Mouse (Mus musculus) lung, postnatal 14 days (tissue): ENCODE data around the gene Arhgef40.
"Not testable (repeated sequence)": the region's sequence is repeated elsewhere in the genome, so short reads cannot be mapped to it uniquely, and the experiment has no call there.

ENCODE experiments used
- DNase-seq: peaks from one replicate; pipeline ENCODE4 v3.0.0; 2021

The Arhgef40 gene

DNA sequence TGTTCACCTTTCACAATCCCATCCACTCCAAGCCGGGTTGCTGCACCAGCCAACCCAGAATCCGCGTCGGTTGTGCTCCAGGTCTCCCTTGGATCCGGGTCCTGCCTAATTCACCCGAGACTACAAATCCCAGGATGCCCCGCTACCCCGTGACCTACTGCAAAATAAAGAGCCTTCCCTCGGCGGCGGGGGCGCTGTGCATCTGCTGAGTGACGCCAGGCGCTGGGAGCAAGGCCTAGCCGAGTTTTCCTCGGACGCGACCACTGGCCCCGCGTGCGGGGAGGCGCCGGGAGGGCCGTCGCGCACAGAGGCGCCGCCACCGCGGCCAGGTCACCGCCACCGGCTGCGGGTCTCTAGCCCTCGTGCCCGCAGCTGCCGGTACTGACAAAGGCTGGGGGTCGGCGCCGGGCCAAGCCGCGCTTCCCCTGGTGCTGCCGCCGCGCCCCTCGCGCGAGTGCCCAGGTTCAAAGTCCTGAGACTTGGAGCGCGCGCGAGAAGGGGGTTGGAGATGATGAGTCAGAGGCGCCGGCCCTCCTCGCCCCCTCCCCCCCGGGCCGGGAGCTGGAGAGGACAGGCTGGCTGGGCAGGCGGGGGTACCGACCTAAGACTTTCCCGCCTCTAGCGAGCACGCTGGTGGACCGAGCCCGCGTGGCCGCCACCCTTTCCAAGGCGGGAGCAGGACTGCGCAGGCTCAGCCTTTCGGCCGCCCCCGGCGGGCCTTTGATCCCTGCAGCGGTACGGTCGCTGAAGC lies 35.2 kb downstream of the Arhgef40 start:
- DNase-seq: peak; percentile 97

- peak; percentile 77 for DNase-seq
Measured at GRCm38 (mm10) chr14:52020486-52021137, 36.1 kb downstream of the Arhgef40 start, which contains the start of gene Zfp219. Gene Zfp219 (minus strand): TSS chr14:52020733.

GRCm38 (mm10) chr14:52021138-52021529 lies 36.6 kb downstream of the Arhgef40 start:
- DNase-seq: no peak

DNA sequence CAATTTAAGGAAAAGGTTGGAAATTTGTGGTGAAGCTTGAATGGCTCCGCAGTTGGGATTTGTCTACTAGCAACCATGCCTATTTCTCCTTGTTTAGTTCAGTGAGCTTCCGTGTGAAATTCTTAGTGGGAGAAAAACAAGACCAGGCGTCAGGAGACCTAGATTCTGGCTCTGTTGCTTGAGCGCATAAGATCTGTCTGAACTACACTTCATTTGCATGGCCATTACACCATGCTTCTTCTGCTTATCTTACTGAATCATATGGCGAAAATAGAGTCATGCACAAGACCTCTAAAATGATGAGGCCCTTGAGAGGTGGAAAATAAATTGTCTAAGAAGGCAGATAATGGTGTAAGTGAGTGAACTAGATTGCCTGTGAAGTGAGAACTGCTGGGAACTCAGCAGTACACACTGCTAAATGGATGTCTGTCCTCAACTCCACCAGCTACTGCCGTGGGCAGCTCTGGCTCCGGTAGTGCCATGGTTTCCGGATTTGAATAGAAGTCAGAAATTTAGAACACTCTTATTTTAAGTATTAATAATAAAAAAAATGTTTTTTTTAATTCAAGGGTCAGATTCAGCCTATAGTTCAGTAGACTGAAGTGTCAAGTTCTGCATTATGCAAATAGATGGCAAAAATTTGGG lies 37.2 kb downstream of the Arhgef40 start:
- no peak for DNase-seq

- DNase-seq: no peak
Measured at GRCm38 (mm10) chr14:52022244-52022708, 37.8 kb downstream of the Arhgef40 start.

DNA sequence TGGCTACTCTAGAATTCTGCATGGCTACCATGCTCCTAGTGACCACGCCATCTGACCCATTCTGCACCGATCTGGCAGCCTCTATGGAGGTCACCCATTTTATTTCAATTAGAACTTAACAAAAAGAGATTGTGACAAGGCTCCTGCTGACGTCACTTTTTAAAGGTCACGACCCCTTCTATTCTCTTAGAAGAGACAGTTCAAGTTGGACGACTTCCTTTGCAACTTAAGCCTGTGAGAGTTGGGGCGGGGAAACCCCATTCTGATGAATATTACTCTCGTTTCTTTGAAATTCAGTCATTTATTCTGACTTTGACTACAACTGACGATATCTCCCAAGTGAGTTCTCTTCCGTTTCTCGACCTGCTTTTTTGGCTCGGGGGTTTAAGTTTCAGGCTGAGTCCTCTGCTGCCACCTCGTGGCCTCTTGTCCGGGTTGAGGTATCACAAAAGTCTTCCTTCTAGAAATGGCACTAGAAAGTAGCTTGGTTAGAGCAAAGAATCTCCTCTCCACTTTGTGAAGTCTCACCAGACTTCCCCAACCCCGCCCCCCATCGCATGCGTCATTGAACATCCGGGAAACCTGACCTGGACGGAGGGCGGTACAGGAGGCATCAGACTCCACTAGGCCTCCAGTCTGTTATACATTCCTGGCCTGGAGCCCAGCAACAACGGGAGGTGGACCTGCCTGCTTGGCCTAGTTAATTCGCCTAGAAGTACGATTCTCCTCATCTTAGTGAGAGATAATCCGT lies 38.4 kb downstream of the Arhgef40 start:
- DNase-seq: peak; percentile 90

- DNase-seq: no peak
Measured at GRCm38 (mm10) chr14:52024133-52024532, 39.6 kb downstream of the Arhgef40 start.

DNA sequence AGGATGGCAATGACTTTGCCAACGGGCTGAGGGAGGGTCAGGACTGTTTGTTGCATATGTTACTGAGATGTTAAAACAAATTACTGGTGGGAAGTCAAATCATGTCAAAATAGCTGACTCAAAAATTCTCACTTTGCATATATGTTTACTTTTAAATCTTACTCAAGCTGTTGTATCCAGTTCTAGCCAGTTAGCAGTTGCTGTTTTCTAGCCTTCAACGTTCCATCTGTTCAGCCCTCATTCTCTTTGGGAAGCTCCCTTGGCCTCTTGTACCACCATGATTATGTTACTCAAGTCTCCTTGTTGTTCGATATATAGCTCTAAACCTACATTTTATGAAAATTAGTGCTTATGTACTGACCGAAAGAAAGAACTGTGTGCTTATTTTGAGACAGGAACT lies 41.8 kb downstream of the Arhgef40 start:
- DNase-seq: no peak

DNA sequence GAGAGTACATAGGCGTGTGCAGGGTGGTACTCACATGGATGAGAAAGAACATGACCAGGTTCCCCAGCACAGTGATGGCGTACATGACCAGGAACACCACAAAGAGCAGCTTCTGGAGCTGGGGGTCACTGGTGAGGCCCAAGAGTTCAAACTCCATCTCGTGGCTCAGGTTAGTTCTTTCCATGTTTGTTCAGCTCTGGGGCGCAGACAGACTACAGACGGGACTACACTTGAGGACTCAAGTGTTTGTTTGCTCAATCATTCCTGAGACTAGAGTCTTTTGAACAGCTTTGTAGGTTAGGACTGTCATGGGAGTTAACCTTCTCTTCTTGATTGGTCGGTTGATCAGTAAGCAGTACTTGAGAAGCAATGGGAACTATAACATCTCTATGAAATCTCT lies 51.4 kb downstream of the Arhgef40 start:
- no peak for DNase-seq

- no peak for DNase-seq
Measured at GRCm38 (mm10) chr14:52039332-52039731, 54.8 kb downstream of the Arhgef40 start.

DNA sequence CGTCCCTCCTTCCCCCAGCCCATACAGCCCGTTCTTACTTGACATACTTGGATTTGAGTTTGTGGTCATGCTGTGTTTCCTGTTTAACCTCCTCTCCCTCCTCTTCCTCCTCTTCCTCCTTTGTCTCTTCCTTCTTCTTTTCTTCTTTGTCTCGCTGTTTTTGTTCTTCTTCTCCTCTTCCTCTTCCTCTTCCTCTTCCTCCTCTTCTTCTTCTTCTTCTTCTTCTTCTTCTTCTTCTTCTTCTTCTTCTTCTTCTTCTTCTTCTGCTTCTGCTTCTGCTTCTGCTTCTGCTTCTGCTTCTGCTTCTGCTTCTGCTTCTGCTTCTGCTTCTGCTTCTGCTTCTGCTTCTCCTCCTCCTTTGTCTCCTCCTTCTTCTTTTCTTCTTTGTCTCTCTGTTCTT lies 57.8 kb downstream of the Arhgef40 start, which contains the start of gene Olfr221:
Gene Olfr221 (minus strand): TSS at position 101 of the 400 bp plus-strand sequence.
- not testable (repeated sequence) for DNase-seq

- peak; percentile 8 for DNase-seq
Measured at GRCm38 (mm10) chr14:52043446-52043845, 58.9 kb downstream of the Arhgef40 start.

GRCm38 (mm10) chr14:52044901-52045678 lies 60.6 kb downstream of the Arhgef40 start:
- peak; percentile 19 for DNase-seq

DNA sequence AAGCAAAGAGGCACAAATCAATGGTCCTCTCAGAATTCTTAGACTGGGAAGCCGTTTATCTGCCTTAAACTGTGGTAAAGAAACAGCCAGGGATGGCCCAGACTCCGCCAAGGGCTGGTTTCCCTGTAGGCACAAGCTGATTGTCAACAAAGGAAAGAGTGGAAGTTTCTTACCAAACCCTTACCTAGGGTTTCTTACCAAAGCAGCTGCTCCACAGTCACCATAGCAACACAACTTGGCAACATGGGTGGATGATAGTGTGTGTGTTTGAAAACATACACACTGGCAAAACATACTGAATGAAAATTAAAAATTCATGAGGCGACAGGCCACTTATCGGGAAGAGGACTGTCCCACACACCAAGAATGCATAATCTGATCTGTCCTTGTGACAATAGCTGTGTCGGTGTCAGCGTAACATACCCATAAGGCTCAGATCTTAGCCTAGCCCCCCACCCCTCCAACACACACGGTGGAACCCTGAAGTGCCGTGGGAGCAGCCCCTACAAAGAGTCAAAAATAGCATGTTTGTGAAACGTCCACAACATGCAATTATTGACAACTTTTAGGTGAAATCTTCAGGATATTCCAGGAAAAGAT lies 61.5 kb downstream of the Arhgef40 start:
- no peak for DNase-seq

DNA sequence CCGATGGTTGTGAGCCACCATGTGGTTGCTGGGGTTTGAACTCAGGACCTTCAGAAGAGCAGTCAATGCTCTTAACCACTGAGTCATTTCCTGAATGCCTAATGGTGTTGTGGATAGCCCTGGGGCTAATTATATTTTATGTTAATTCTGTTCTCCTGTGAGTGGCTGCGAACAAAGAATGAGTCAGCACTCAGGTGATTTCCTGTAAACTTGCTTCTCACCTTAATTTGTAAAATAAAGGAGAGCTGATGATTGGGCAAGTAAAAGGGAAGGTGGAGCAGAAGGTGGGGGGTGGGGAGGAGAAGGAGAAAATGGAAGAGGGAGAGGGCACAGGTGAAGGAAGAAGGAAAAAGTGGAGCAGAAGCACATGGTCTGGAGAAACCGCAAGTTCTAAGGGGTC lies 68.2 kb downstream of the Arhgef40 start:
- not testable (repeated sequence) for DNase-seq
